In the genomic region with DNA sequence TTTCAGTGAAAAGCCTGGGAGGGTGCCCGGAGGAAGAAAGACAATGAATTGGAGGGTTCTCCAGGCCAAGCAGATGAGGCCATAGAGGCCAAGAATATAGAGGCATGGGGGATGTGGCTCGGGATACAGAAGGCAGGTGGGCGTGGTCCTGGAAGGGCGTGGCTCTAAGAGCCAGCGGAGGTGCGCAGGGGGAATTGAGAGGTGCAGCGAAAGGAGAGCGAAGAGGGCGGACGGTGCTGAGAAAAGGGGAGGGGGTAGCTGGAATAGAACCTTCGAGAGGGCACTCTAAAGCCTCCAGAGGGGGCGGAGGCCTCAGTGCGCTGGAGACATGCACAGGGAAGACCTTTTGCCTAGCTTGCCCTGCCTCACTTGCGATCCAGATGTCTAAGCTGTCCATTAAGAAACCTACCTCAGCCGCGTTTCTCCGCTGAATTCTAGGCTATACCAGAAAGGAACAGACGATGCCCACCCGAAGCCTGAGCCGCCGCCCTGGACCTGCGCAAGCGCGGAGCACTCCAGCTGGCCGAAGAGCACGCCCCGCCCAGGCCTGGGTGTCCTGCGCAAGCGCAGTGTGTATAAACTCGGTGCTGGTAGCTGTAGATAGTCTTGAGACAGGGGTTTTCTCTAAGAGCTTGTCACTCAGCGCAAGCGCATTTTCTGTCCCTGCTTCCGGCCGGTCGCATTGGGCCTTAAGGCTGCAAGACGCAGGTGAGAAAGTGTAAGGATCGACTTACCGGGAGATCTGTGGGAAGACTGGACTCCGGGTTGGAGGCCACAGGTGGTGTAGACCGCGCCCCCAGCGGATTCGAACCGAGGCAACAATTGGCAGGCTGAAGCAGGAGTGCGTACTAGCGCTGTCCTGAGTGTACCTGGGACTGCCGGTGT, we compare ENCODE assay signal across 8 mouse cellular contexts. TPM values are rescaled to one million over a fixed set of nuclear protein-coding genes. Genes with fewer than 3 reads are reported as not detected.
DNase-seq lines count a peak whose midpoint lies in the region; ATAC-seq lines count a peak whose summit lies in the region.

Prmt2 (minus strand) TSS at position 525 of the 885 bp plus-strand sequence.

- H3K4me2 ChIP-seq in lung, embryonic 16.5 days (ENCODE audit: low read depth, low read length): peak within 1 kb of the TSS; percentile 80

- H3K4me3 ChIP-seq in lung, embryonic 16.5 days (ENCODE audit: low read length): peak within 1 kb of the TSS; percentile 80

- peak within 1 kb of the TSS; percentile 81 for H3K9ac ChIP-seq in lung, embryonic 16.5 days (ENCODE audit: low read length)

- H3K27ac ChIP-seq in lung, embryonic 16.5 days (ENCODE audit: low read length): peak within 1 kb of the TSS; percentile 94

- no peaks in the 10 kb centered on the region for H3K27me3 ChIP-seq in lung, embryonic 16.5 days (ENCODE audit: control insufficient read depth, insufficient read depth, low read depth, low read length)

- ATAC-seq in hematopoietic stem cell, adult 5-6 weeks (replicated peaks in 1 of 2; ENCODE audit: insufficient read depth in 1 of 2, low FRiP score in 2 of 2, low TSS enrichment in 1 of 2, low read depth in 1 of 2, poor library complexity in 2 of 2, severe bottlenecking in 2 of 2): peak; percentile 90 to 96
- ATAC-seq in lung, embryonic 16.5 days (ENCODE audit: low read depth): peak; percentile 99

- H3K9me3 ChIP-seq in lung, embryonic 16.5 days (ENCODE audit: control insufficient read depth, low read length): no peaks in the 10 kb centered on the region

- no peaks in the 10 kb centered on the region for H3K36me3 ChIP-seq in lung, embryonic 16.5 days (ENCODE audit: control insufficient read depth, insufficient read depth, low read length)

- WGBS in lung, embryonic 16.5 days: under 1% methylated on average over 47 of the region's 47 CpGs

- peak; percentile 80 for DNase-seq in MEL-GATA-1-ER (ENCODE audit: extremely low read depth, low read depth)
- DNase-seq in cerebellum, adult 8-10 months: peak; percentile 87
- DNase-seq in forelimb bud, embryonic 11.5 days (ENCODE audit: low read depth, low spot score): peak; percentile 93
- DNase-seq in layer of hippocampus, adult 9-10 months (ENCODE audit: low spot score): peak; percentile 77
- peak; percentile 79 for DNase-seq in ovary, postnatal 10 days (ENCODE audit: low spot score)
- peak; percentile 72 to 84 for DNase-seq in thymus, postnatal 10 days (ENCODE audit: low spot score in 2 of 2)

- H3K4me1 ChIP-seq in lung, embryonic 16.5 days (replicated peaks; ENCODE audit: control insufficient read depth, insufficient read depth, low read length): peaks cover 7% of the 10 kb centered on the region; the same call in 1 of the 2 replicates

RNA-seq across cellular contexts. Expression of gene Prmt2, which starts in this region (rescaled TPM):
- total RNA-seq in hematopoietic stem cell, adult 5-6 weeks (2017): 4.2 and 5.8 TPM in 2 replicates
- 51.1 and 56.6 TPM in 2 replicates for polyA plus RNA-seq in lung, embryonic 16.5 days (2015; fragmentation: Nextera tagmentation; extraction: Ambion mirVana)

Comparison
In these comparisons a context has a peak if more than half of its experiments do, and no peak if none do; other contexts are left out.
1. Peak in every context shown above with its lines: DNase-seq, ATAC-seq, H3K4me3 ChIP-seq and H3K27ac ChIP-seq.